Mouse (Mus musculus) limb, embryonic 14.5 days (tissue): ENCODE measurements around the gene Ttc7. TPM values are rescaled to one million over a fixed set of nuclear protein-coding genes. Genes with fewer than 3 reads are reported as not detected.

ENCODE experiments used
- ATAC-seq: fragments of 200-750 bp; cut with Nextera tagmentation; 2 replicates; pipeline ENCODE4 v1.8.0; 2017; ENCODE audit warnings: low read depth, moderate number of reproducible peaks, moderate TSS enrichment; ENCODE audit not compliant: low FRiP score
- DNase-seq: peaks from one replicate; pipeline ENCODE4 v3.0.0-alpha.2; 2015; ENCODE audit warnings: low spot score
- H3K27ac ChIP-seq: fragments of 300-500 bp; sonication (generic); replicated peaks from 2 replicates; pipeline ENCODE4 v1.5.1; 2014; ENCODE audit warnings: low read depth, mild to moderate bottlenecking, low read length, moderate library complexity, mixed read lengths
- H3K27me3 ChIP-seq: fragments of 300-500 bp; sonication (generic); 2 replicates; pipeline ENCODE4 v1.6.1; 2014; ENCODE audit warnings: low read length, mixed read lengths; ENCODE audit not compliant: control insufficient read depth, insufficient read depth
- H3K36me3 ChIP-seq: fragments of 300-500 bp; sonication (generic); 2 replicates; pipeline ENCODE4 v1.6.1; 2014; ENCODE audit warnings: mild to moderate bottlenecking, low read length, moderate library complexity, mixed read lengths; ENCODE audit not compliant: control insufficient read depth, insufficient read depth
- H3K4me1 ChIP-seq: fragments of 300-500 bp; sonication (generic); 2 replicates; pipeline ENCODE4 v1.6.1; 2014; ENCODE audit warnings: antibody characterized with exemption, low read length, mixed read lengths; ENCODE audit not compliant: control insufficient read depth, insufficient read depth
- H3K4me2 ChIP-seq: fragments of 300-500 bp; sonication (generic); replicated peaks from 2 replicates; pipeline ENCODE4 v1.6.1; 2014; ENCODE audit warnings: low read depth, mild to moderate bottlenecking, low read length, moderate library complexity; ENCODE audit not compliant: severe bottlenecking
- H3K4me3 ChIP-seq: fragments of 300-500 bp; sonication (generic); replicated peaks from 2 replicates; pipeline ENCODE4 v1.5.1; 2014; ENCODE audit warnings: low read length
- H3K9ac ChIP-seq: fragments of 300-500 bp; sonication (generic); 2 replicates; pipeline ENCODE4 v1.6.1; 2014; ENCODE audit warnings: mild to moderate bottlenecking, low read depth, low read length, moderate library complexity; ENCODE audit not compliant: severe bottlenecking
- H3K9me3 ChIP-seq: fragments of 300-500 bp; sonication (generic); 2 replicates; pipeline ENCODE4 v1.6.1; 2016; ENCODE audit warnings: low read length; ENCODE audit not compliant: control insufficient read depth
- POLR2A ChIP-seq: fragments of 200-500 bp; IDR thresholded peaks from 2 replicates; pipeline ENCODE4 v1.8.0; 2012; ENCODE audit warnings: inconsistent platforms, mild to moderate bottlenecking, moderate library complexity, borderline replicate concordance; ENCODE audit not compliant: insufficient read depth, insufficient read length; ENCODE audit errors: extremely low read depth
- WGBS: fragments of 180-500 bp; shearing (Covaris S2); extraction: QIAGEN DNeasy Blood & Tissue Kit; methylation state at CpG from one replicate; pipeline ENCODE4 v1.1.7; 2014; 5-methylcytosine and 5-hydroxymethylcytosine counted together
- polyA plus RNA-seq, 2 experiments: library from polyadenylated mRNA; depleted of rRNA in 1 of 2; stranded (reverse) in 1 of 2; unstranded in 1 of 2; fragments of >200 nt; fragmentation: Nextera tagmentation in 1 of 2; extraction: Ambion mirVana in 1 of 2; gene quantifications; 2 replicates each; pipeline versions ENCODE4 v1.2.1 to v1.2.3; 2012 to 2014

Gene Ttc7
- polyA plus RNA-seq, 2 experiments: 7.8 to 9.4 TPM

GRCm38 (mm10) chr17:87352898-87353225, 70.2 kb downstream of the Ttc7 start:
- no peak for TF ChIP-seq POLR2A
- Histone ChIP-seq H3K36me3 (no peaks in the 10 kb centered on the region), H3K9me3 (no peaks in the 10 kb centered on the region), H3K27me3 (no peaks in the 10 kb centered on the region), H3K9ac (no peak overlapping the region), H3K4me3 (no peak overlapping the region), H3K27ac (no peak overlapping the region), H3K4me1 (peaks cover 37% of the 10 kb centered on the region), H3K4me2 (0 out of 2 replicates have a peak overlapping the region, but pooled peaks have one; percentile 13)
- ATAC-seq (no peak), DNase-seq (no peak)
- WGBS: 29% methylated on average over 1 of the region's 1 CpGs

GRCm38 (mm10) chr17:87353745-87354320, 71.1 kb downstream of the Ttc7 start:
- Histone ChIP-seq H3K9ac (no peak overlapping the region), H3K9me3 (no peaks in the 10 kb centered on the region), H3K36me3 (no peaks in the 10 kb centered on the region), H3K27ac (no peak overlapping the region), H3K4me3 (no peak overlapping the region), H3K27me3 (no peaks in the 10 kb centered on the region), H3K4me2 (no peak overlapping the region), H3K4me1 (peaks cover 37% of the 10 kb centered on the region)
- 87% methylated on average over 8 of the region's 8 CpGs for WGBS
- TF ChIP-seq POLR2A: no peak
- DNase-seq: no peak
- no peak for ATAC-seq

GRCm38 (mm10) chr17:87355456-87355855, 72.8 kb downstream of the Ttc7 start:
- TF ChIP-seq POLR2A: no peak
- H3K27me3 ChIP-seq: no peaks in the 10 kb centered on the region
- H3K36me3 ChIP-seq: no peaks in the 10 kb centered on the region
- H3K4me2 ChIP-seq: no peak overlapping the region
- no peak overlapping the region for H3K4me3 ChIP-seq
- WGBS: 77% methylated on average over 8 of the region's 8 CpGs
- no peak for ATAC-seq
- H3K9me3 ChIP-seq: no peaks in the 10 kb centered on the region
- no peak overlapping the region for H3K27ac ChIP-seq
- H3K4me1 ChIP-seq: peaks cover 33% of the 10 kb centered on the region
- DNase-seq: no peak
- no peak overlapping the region for H3K9ac ChIP-seq

GRCm38 (mm10) chr17:87356261-87356660, 73.6 kb downstream of the Ttc7 start:
- Histone ChIP-seq H3K4me3 (no peak overlapping the region), H3K27me3 (no peaks in the 10 kb centered on the region), H3K27ac (no peak overlapping the region), H3K9ac (no peak overlapping the region), H3K36me3 (no peaks in the 10 kb centered on the region), H3K4me1 (peaks cover 32% of the 10 kb centered on the region), H3K4me2 (no peak overlapping the region), H3K9me3 (no peaks in the 10 kb centered on the region)
- DNase-seq: no peak
- TF ChIP-seq POLR2A: no peak
- 74% methylated on average over 5 of the region's 5 CpGs for WGBS
- no peak for ATAC-seq

GRCm38 (mm10) chr17:87357506-87357905, 74.8 kb downstream of the Ttc7 start:
- ATAC-seq (no peak), DNase-seq (no peak)
- TF ChIP-seq POLR2A: no peak
- Histone ChIP-seq H3K9ac (no peak overlapping the region), H3K4me2 (no peak overlapping the region), H3K4me1 (peaks cover 19% of the 10 kb centered on the region), H3K4me3 (no peak overlapping the region), H3K27me3 (no peaks in the 10 kb centered on the region), H3K27ac (no peak overlapping the region), H3K36me3 (no peaks in the 10 kb centered on the region), H3K9me3 (no peaks in the 10 kb centered on the region)
- WGBS: 62% methylated on average over 9 of the region's 9 CpGs

- H3K27ac ChIP-seq: no peak overlapping the region
- ATAC-seq: no peak
- WGBS: 32% methylated on average over 3 of the region's 3 CpGs
- DNase-seq: no peak
- no peaks in the 10 kb centered on the region for H3K9me3 ChIP-seq
- no peak overlapping the region for H3K4me2 ChIP-seq
- no peak overlapping the region for H3K9ac ChIP-seq
- H3K36me3 ChIP-seq: no peaks in the 10 kb centered on the region
- no peaks in the 10 kb centered on the region for H3K27me3 ChIP-seq
- no peak for TF ChIP-seq POLR2A
- H3K4me3 ChIP-seq: no peak overlapping the region
- peaks cover 11% of the 10 kb centered on the region; the same call in 1 of the 2 replicates for H3K4me1 ChIP-seq
Observed at GRCm38 (mm10) chr17:87361132-87361531, 78.4 kb downstream of the Ttc7 start.
